Mouse (Mus musculus) CH12.LX (cell line): ENCODE data around the gene Rlbp1. TPM values are rescaled to one million over a fixed set of nuclear protein-coding genes. Genes with fewer than 3 reads are reported as not detected.

Source experiments
- DNase-seq: peaks from one replicate; pipeline ENCODE4 v3.0.0-alpha.2; 2013; ENCODE audit errors: extremely low read depth
- H3K27ac ChIP-seq: 2 replicates; pipeline ENCODE4 v1.5.1; 2012; ENCODE audit warnings: low read depth, mild to moderate bottlenecking, control low read depth, moderate library complexity; ENCODE audit not compliant: insufficient read depth
- H3K27me3 ChIP-seq: replicated peaks from 2 replicates; pipeline ENCODE3; 2012; ENCODE audit warnings: inconsistent platforms
- H3K36me3 ChIP-seq, 2 experiments: replicated peaks in 1 of 2; 2 replicates each; pipeline versions ENCODE3 to v1.6.1; 2012; ENCODE audit warnings: inconsistent platforms in 1 of 2, low read length in 1 of 2, mild to moderate bottlenecking in 1 of 2, mixed read lengths in 1 of 2, moderate library complexity in 1 of 2; ENCODE audit not compliant: control insufficient read depth in 1 of 2, insufficient read depth in 1 of 2
- H3K4me1 ChIP-seq, 2 experiments: 2 replicates each; pipeline ENCODE4 v1.6.1; 2012; ENCODE audit warnings: inconsistent platforms in 1 of 2, moderate library complexity in 1 of 2; ENCODE audit not compliant: insufficient read depth in 2 of 2, control insufficient read depth in 1 of 2
- H3K4me2 ChIP-seq: 2 replicates; pipeline ENCODE4 v1.6.1; 2012; ENCODE audit warnings: low read depth, mild to moderate bottlenecking, control low read depth; ENCODE audit not compliant: poor library complexity, insufficient read depth, severe bottlenecking
- H3K4me3 ChIP-seq, 3 experiments: fragments of 150-350 bp in 1 of 3; sonication (generic) in 1 of 3; replicated peaks in 1 of 3; 2 replicates each; pipeline versions ENCODE3 to v1.5.1; 2011 to 2012; ENCODE audit warnings: low read depth in 2 of 3, low read length in 2 of 3, mild to moderate bottlenecking in 2 of 3, moderate library complexity in 2 of 3, control low read depth in 1 of 3, improper control_type of control experiment in 1 of 3, inconsistent platforms in 1 of 3, mixed read lengths in 1 of 3; ENCODE audit not compliant: poor library complexity in 1 of 3
- H3K79me2 ChIP-seq: replicated peaks from 2 replicates; pipeline ENCODE4 v1.6.1; 2012; ENCODE audit warnings: mild to moderate bottlenecking, moderate library complexity; ENCODE audit not compliant: control insufficient read depth, poor library complexity, insufficient read depth, severe bottlenecking; ENCODE audit errors: extremely low read depth
- H3K9ac ChIP-seq: 2 replicates; pipeline ENCODE4 v1.6.1; 2012; ENCODE audit warnings: low read depth, mild to moderate bottlenecking, control low read depth, moderate library complexity; ENCODE audit not compliant: insufficient read depth
- H3K9me3 ChIP-seq: replicated peaks from 2 replicates; pipeline ENCODE3; 2012; ENCODE audit warnings: low read length, inconsistent platforms, mixed read lengths
- CHD1 ChIP-seq: IDR thresholded peaks from 2 replicates; pipeline ENCODE4 v1.6.1; 2012; ENCODE audit warnings: low read depth, low read length, improper control_type of control experiment, inconsistent platforms
- ELF1 ChIP-seq: IDR thresholded peaks from 2 replicates; pipeline ENCODE4 v1.6.1; 2014; ENCODE audit warnings: low read depth, mild to moderate bottlenecking, inconsistent platforms, low read length, improper control_type of control experiment
- GABPA ChIP-seq: IDR thresholded peaks from 2 replicates; pipeline ENCODE4 v1.6.1; 2012; ENCODE audit warnings: low read depth, low read length, improper control_type of control experiment, inconsistent platforms; ENCODE audit not compliant: insufficient replicate concordance
- IRF4 ChIP-seq: IDR thresholded peaks from 2 replicates; pipeline ENCODE4 v1.6.1; 2014; ENCODE audit warnings: low read depth, mild to moderate bottlenecking, inconsistent platforms, low read length, improper control_type of control experiment
- KAT2A ChIP-seq: IDR thresholded peaks from 2 replicates; pipeline ENCODE4 v1.6.1; 2012; ENCODE audit warnings: low read length, improper control_type of control experiment, inconsistent platforms; ENCODE audit not compliant: insufficient replicate concordance
- MXI1 ChIP-seq: IDR thresholded peaks from 2 replicates; pipeline ENCODE4 v1.6.1; 2011; ENCODE audit warnings: mild to moderate bottlenecking, low read depth, low read length, improper control_type of control experiment
- MYC ChIP-seq: IDR thresholded peaks from 2 replicates; pipeline ENCODE4 v1.6.1; 2011; ENCODE audit warnings: low read depth, mild to moderate bottlenecking, improper control_type of control experiment, low read length
- NELFE ChIP-seq: IDR thresholded peaks from 2 replicates; pipeline ENCODE4 v1.6.1; 2011; ENCODE audit warnings: low read depth, low read length, improper control_type of control experiment
- POLR2AphosphoS2 ChIP-seq: IDR thresholded peaks from 2 replicates; pipeline ENCODE4 v1.6.1; 2011; ENCODE audit warnings: low read depth, low read length, improper control_type of control experiment
- RCOR1 ChIP-seq: conservative IDR thresholded peaks from 2 replicates; pipeline ENCODE4 v1.6.1; 2012; ENCODE audit warnings: low read depth, mild to moderate bottlenecking, inconsistent platforms, low read length, improper control_type of control experiment
- SMC3 ChIP-seq: IDR thresholded peaks from 2 replicates; pipeline ENCODE4 v1.6.1; 2011; ENCODE audit warnings: low read depth, low read length, improper control_type of control experiment
- TCF12 ChIP-seq: IDR thresholded peaks from 2 replicates; pipeline ENCODE4 v1.6.1; 2014; ENCODE audit warnings: low read depth, mild to moderate bottlenecking, inconsistent platforms, low read length, improper control_type of control experiment
- USF2 ChIP-seq: conservative IDR thresholded peaks from 2 replicates; pipeline ENCODE4 v1.6.1; 2011; ENCODE audit warnings: low read depth, low read length, improper control_type of control experiment
- ZC3H11A ChIP-seq: IDR thresholded peaks from 2 replicates; pipeline ENCODE4 v1.6.1; 2012; ENCODE audit warnings: low read depth, mild to moderate bottlenecking, inconsistent platforms, low read length, improper control_type of control experiment
- ZKSCAN1 ChIP-seq: IDR thresholded peaks from 2 replicates; pipeline ENCODE4 v1.6.1; 2012; ENCODE audit warnings: low read depth, inconsistent platforms, low read length, improper control_type of control experiment, borderline replicate concordance
- dilution Hi-C: fragments of 300-500 bp; cut with MboI; formaldehyde crosslinking; loops from 2 replicates; pipeline ENCODE4 v1.14.3; 2020; ENCODE audit warnings: low sequenced_read_pairs; ENCODE audit not compliant: extremely low pct_unique_long_range_greater_than_20kb, extremely low pct_ligation_motif_present
- in situ Hi-C: fragments of 300-500 bp; cut with MboI; formaldehyde crosslinking; loops from 3 replicates; pipeline ENCODE4 v1.14.3; 2019; ENCODE audit warnings: low sequenced_read_pairs, low pct_ligation_motif_present, low pct_unique_long_range_greater_than_20kb, mixed read lengths
- polyA plus RNA-seq: library from polyadenylated mRNA; unstranded; fragments of >175 nt; gene quantifications from 2 replicates; pipeline ENCODE4 v1.2.1, GENCODE M21; 2012; ENCODE audit warnings: low read depth; ENCODE audit not compliant: insufficient read length
- total RNA-seq, 2 experiments: library from RNA; depleted of rRNA; stranded (reverse); fragments of 300-350 nt in 1 of 2; fragments of >200 nt in 1 of 2; gene quantifications; 2 replicates each; pipeline ENCODE4 v1.2.3; 2012 to 2014

Rlbp1 gene
- total and polyA plus RNA-seq, 3 experiments, result 2.5 to 24.2 (median 8.4) TPM

GRCm38 (mm10) chr7:79331197-79331596 lies 55.7 kb downstream of the Rlbp1 start:
- Histone ChIP-seq H3K79me2 (no peaks in the 10 kb centered on the region), H3K4me1 (no peaks in the 10 kb centered on the region), H3K27me3 (no peaks in the 10 kb centered on the region), H3K4me3 (no peak overlapping the region), H3K4me2 (no peak overlapping the region), H3K9ac (no peak overlapping the region), H3K36me3 (peaks cover 9 to 82% of the 10 kb centered on the region in 2 experiments), H3K27ac (no peak overlapping the region), H3K9me3 (no peaks in the 10 kb centered on the region)
- dilution Hi-C loops, result no loop called here
- in situ Hi-C loops, result no loop called here
- no peak for DNase-seq
- TF ChIP-seq MYC (no peak), RCOR1 (no peak), TCF12 (no peak), ZKSCAN1 (no peak), CHD1 (no peak), IRF4 (no peak), MXI1 (no peak), KAT2A (no peak), NELFE (no peak), SMC3 (no peak)
- TF ChIP-seq, all 38 proteins: peak for 0

- no peaks in the 10 kb centered on the region for H3K4me1 ChIP-seq
- TF ChIP-seq ZC3H11A, result no peak
- no peak for TF ChIP-seq RCOR1
- no peak for TF ChIP-seq POLR2AphosphoS2
- no peak for TF ChIP-seq ELF1
- TF ChIP-seq USF2, result no peak
- no peak for TF ChIP-seq GABPA
- no peak for TF ChIP-seq MYC
- DNase-seq, result no peak
- no peaks in the 10 kb centered on the region for H3K9me3 ChIP-seq
- peaks cover 26 to 85% of the 10 kb centered on the region in 2 experiments for H3K36me3 ChIP-seq
- no peaks in the 10 kb centered on the region for H3K27me3 ChIP-seq
- no peak overlapping the region for H3K27ac ChIP-seq
- in situ Hi-C loops, result no loop called here
- no peak overlapping the region for H3K9ac ChIP-seq
- no peaks in the 10 kb centered on the region for H3K79me2 ChIP-seq
- no peak overlapping the region for H3K4me2 ChIP-seq
- H3K4me3 ChIP-seq, result no peak overlapping the region
- dilution Hi-C loops, result no loop called here
These were observed 58.1 kb downstream of the Rlbp1 start for GRCm38 (mm10) chr7:79328769-79329168.

Other genes with a start within 250 kb of the Rlbp1 start
- gene Mfge8, start 238.0 kb downstream of the Rlbp1 start, total RNA-seq (2012; rRNA removed), result 16.5 and 24.5 TPM in 2 replicates
- 11.0 and 13.0 TPM in 2 replicates for gene Mfge8, start 238.0 kb downstream of the Rlbp1 start, total RNA-seq (2014; rRNA removed)
- gene Mfge8, start 238.0 kb downstream of the Rlbp1 start, polyA plus RNA-seq, result 12.4 and 13.2 TPM in 2 replicates
- 9.9 and 10.3 TPM in 2 replicates for gene Abhd2, start 113.8 kb downstream of the Rlbp1 start, total RNA-seq (2012; rRNA removed)
- gene Abhd2, start 113.8 kb downstream of the Rlbp1 start, total RNA-seq (2014; rRNA removed), result 5.5 and 6.0 TPM in 2 replicates
- 12.9 and 15.4 TPM in 2 replicates for gene Abhd2, start 113.8 kb downstream of the Rlbp1 start, polyA plus RNA-seq
- 14.9 and 17.5 TPM in 2 replicates for gene Fanci, start 4.9 kb upstream of the Rlbp1 start, total RNA-seq (2012; rRNA removed)
- 25.0 and 27.0 TPM in 2 replicates for gene Fanci, start 4.9 kb upstream of the Rlbp1 start, total RNA-seq (2014; rRNA removed)
- 17.1 and 20.0 TPM in 2 replicates for gene Fanci, start 4.9 kb upstream of the Rlbp1 start, polyA plus RNA-seq
- gene Polg, start 79.3 kb upstream of the Rlbp1 start, total RNA-seq (2012; rRNA removed), result 62.1 and 71.9 TPM in 2 replicates
- 53.1 and 60.5 TPM in 2 replicates for gene Polg, start 79.3 kb upstream of the Rlbp1 start, total RNA-seq (2014; rRNA removed)
- 116 and 135 TPM in 2 replicates for gene Polg, start 79.3 kb upstream of the Rlbp1 start, polyA plus RNA-seq
- not detected in 2 replicates for gene Rhcg, start 230.6 kb upstream of the Rlbp1 start, total RNA-seq (2012; rRNA removed)
- not detected in 2 replicates for gene Rhcg, start 230.6 kb upstream of the Rlbp1 start, total RNA-seq (2014; rRNA removed)
- gene Rhcg, start 230.6 kb upstream of the Rlbp1 start, polyA plus RNA-seq, result not detected in 2 replicates